Mouse (Mus musculus) liver, embryonic 13.5 days (tissue): ENCODE measurements around the gene Wscd2. TPM values are rescaled to one million over a fixed set of nuclear protein-coding genes. Genes with fewer than 3 reads are reported as not detected.
A peak's percentile ranks its signal among the peaks of the same experiment; 100 is the strongest.

Experiments used
- ATAC-seq: fragments of 200-750 bp; cut with Nextera tagmentation; 2 replicates; pipeline ENCODE4 v1.8.0; 2017; ENCODE audit warnings: low read depth, mild to moderate bottlenecking, moderate number of reproducible peaks, moderate library complexity
- DNase-seq: peaks from one replicate; pipeline ENCODE4 v3.0.0; 2022
- H3K27ac ChIP-seq: fragments of 300-500 bp; sonication (generic); 2 replicates; pipeline ENCODE4 v1.5.1; 2015; ENCODE audit warnings: moderate library complexity, mild to moderate bottlenecking, inconsistent platforms
- H3K27me3 ChIP-seq: fragments of 300-500 bp; sonication (generic); 2 replicates; pipeline ENCODE4 v1.6.1; 2015; ENCODE audit warnings: mild to moderate bottlenecking, inconsistent platforms
- H3K36me3 ChIP-seq: fragments of 300-500 bp; sonication (generic); 2 replicates; pipeline ENCODE4 v1.6.1; 2015; ENCODE audit warnings: mild to moderate bottlenecking, inconsistent platforms
- H3K4me1 ChIP-seq: fragments of 300-500 bp; sonication (generic); replicated peaks from 2 replicates; pipeline ENCODE4 v1.6.1; 2015; ENCODE audit warnings: inconsistent platforms
- H3K4me2 ChIP-seq: fragments of 300-500 bp; sonication (generic); 2 replicates; pipeline ENCODE4 v1.6.1; 2015; ENCODE audit warnings: inconsistent platforms, mild to moderate bottlenecking, moderate library complexity
- H3K4me3 ChIP-seq: fragments of 300-500 bp; sonication (generic); replicated peaks from 2 replicates; pipeline ENCODE4 v1.5.1; 2015; ENCODE audit warnings: mild to moderate bottlenecking, inconsistent platforms
- H3K9ac ChIP-seq: fragments of 300-500 bp; sonication (generic); 2 replicates; pipeline ENCODE4 v1.6.1; 2015; ENCODE audit warnings: mild to moderate bottlenecking, inconsistent platforms
- H3K9me3 ChIP-seq: fragments of 300-500 bp; sonication (generic); replicated peaks from 2 replicates; pipeline ENCODE4 v1.6.1; 2016; ENCODE audit warnings: inconsistent platforms
- WGBS: fragments of 180-500 bp; shearing (Covaris S2); methylation state at CpG from one replicate; pipeline ENCODE4 v1.1.7; 2015; ENCODE audit not compliant: insufficient replicate concordance; 5-methylcytosine and 5-hydroxymethylcytosine counted together
- polyA plus RNA-seq: library from polyadenylated mRNA; unstranded; fragments of >200 nt; fragmentation: Nextera tagmentation; extraction: Ambion mirVana; gene quantifications from 2 replicates; pipeline ENCODE4 v1.2.1, GENCODE M21; 2015

Gene Wscd2
- polyA plus RNA-seq, 1 experiment from 2014 or later, result 0.10 TPM

DNA sequence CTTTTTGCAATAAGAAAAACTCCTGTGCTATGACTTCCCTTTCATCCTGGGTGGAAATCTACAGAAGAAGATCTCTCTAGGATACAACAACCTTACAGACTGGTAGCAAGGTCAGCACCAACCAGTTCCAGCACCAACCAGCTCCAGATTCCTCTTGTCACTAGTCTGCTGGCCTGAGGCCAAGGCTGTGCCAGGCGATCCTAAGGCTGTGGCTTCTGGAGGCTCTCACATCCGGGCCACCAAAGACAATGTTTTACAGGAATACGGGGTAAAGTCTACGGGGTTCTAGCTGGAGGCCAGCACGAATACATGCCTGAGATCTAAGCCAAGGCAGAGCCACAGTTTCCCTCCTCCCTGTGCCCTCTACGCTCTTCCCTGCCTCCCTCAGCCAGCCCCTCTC lies 25.4 kb upstream of the Wscd2 start:
- Histone ChIP-seq H3K36me3 (no peaks in the 10 kb centered on the region), H3K9ac (no peak overlapping the region), H3K4me2 (no peak overlapping the region), H3K4me1 (no peaks in the 10 kb centered on the region), H3K9me3 (no peaks in the 10 kb centered on the region), H3K27ac (no peak overlapping the region), H3K4me3 (no peak overlapping the region), H3K27me3 (peaks cover 20% of the 10 kb centered on the region)
- DNase-seq (no peak), ATAC-seq (no peak)
- WGBS, result 64% methylated on average over 6 of the region's 6 CpGs

DNA sequence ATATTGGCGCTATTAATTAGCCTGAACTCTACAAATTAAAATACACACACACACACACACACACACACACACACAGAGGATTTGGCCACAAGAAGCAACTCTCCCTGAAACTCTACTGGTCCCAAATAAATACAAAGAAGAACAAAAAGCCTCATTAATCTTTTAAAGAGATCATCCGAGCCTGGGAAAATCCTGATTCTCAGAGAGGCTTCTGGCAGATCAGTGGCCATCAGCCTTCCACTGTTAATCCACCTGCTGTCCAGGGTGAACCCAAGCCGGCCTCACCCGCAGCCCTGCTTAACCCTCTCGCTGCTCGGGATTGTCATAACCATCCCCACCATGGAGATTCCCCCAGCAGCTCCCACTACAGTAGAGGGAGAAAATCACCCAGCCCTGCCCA lies 23.6 kb upstream of the Wscd2 start:
- Histone ChIP-seq H3K27ac (no peak overlapping the region), H3K9ac (no peak overlapping the region), H3K4me3 (no peak overlapping the region), H3K9me3 (no peaks in the 10 kb centered on the region), H3K36me3 (no peaks in the 10 kb centered on the region), H3K4me1 (no peaks in the 10 kb centered on the region), H3K4me2 (no peak overlapping the region), H3K27me3 (peaks cover 15% of the 10 kb centered on the region)
- ATAC-seq (no peak), DNase-seq (no peak)
- WGBS, result 58% methylated on average over 6 of the region's 6 CpGs

DNA sequence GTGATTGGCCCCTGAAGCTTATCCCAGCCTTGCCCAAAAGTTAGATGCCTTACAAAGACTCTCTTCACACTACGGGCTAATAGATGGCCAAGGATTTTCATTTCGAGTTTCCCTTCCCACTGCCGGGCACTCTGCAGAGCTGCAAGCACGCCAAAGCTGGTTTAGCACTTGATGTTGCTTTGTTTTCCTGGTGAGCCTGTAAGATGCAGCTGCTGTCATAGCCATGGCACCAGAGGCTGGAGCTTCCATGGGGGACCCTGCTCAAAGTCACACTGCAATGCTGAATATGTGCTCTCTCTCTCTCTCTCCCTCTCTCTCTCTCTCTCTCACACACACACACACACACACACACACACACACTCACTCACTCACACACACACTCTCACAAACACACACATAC lies 23.1 kb upstream of the Wscd2 start:
- Histone ChIP-seq H3K27me3 (peaks cover 11% of the 10 kb centered on the region), H3K9me3 (no peaks in the 10 kb centered on the region), H3K4me1 (no peaks in the 10 kb centered on the region), H3K4me2 (no peak overlapping the region), H3K4me3 (no peak overlapping the region), H3K9ac (no peak overlapping the region), H3K36me3 (no peaks in the 10 kb centered on the region), H3K27ac (no peak overlapping the region)
- DNase-seq, result no peak
- ATAC-seq, result no peak
- 41% methylated on average over 4 of the region's 4 CpGs for whole genome bisulfite sequencing

DNA sequence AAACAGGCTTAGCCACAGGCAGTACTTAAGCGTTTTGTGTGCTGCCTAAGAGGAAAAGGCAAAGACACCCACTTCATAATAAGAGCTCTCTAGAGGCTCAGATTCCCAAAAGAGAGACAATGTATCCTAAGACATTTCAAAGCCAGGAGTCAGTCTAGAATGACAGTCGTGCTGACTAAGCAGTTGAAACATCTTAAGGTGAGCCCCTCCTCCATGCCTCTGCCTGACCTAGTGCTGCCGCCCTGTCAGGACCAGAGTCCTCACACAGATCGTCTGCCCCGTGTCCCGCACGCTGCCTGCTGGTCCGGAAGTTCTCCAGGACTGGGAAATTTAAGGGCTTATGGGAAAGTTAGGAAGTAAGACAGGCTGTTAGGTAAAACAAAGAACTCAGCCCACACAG lies 22.4 kb upstream of the Wscd2 start:
- Histone ChIP-seq H3K27ac (no peak overlapping the region), H3K4me3 (no peak overlapping the region), H3K9ac (no peak overlapping the region), H3K27me3 (peaks cover 4% of the 10 kb centered on the region; the same call in 1 of the 2 replicates), H3K4me2 (no peak overlapping the region), H3K9me3 (no peaks in the 10 kb centered on the region), H3K4me1 (no peaks in the 10 kb centered on the region), H3K36me3 (no peaks in the 10 kb centered on the region)
- no peak for DNase-seq
- 2% methylated on average over 8 of the region's 8 CpGs for WGBS
- ATAC-seq, result no peak

DNA sequence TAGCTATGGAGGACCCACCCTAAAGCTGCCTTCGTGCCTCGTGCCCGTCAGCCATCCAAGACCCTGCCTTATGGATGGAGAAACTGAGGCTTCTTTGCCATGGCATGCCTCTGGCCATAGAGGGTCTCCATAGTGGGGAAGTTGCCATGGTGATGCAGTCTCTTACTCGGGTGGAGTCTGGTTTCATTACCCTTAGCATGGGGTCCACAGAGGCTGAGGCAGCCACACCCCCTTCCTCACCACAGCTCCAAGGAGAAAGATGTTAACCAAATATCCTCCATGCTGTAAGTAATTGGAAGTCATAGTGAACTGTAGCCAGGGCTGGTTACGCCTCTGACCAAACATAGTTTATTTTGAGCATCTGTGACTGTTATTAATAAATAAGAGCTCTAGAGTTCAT lies 21.5 kb upstream of the Wscd2 start:
- Histone ChIP-seq H3K4me1 (no peaks in the 10 kb centered on the region), H3K9me3 (no peaks in the 10 kb centered on the region), H3K4me3 (no peak overlapping the region), H3K27me3 (no peaks in the 10 kb centered on the region), H3K4me2 (no peak overlapping the region), H3K36me3 (no peaks in the 10 kb centered on the region), H3K27ac (no peak overlapping the region), H3K9ac (no peak overlapping the region)
- 61% methylated on average over 5 of the region's 5 CpGs for WGBS
- DNase-seq, result no peak
- no peak for ATAC-seq

DNA sequence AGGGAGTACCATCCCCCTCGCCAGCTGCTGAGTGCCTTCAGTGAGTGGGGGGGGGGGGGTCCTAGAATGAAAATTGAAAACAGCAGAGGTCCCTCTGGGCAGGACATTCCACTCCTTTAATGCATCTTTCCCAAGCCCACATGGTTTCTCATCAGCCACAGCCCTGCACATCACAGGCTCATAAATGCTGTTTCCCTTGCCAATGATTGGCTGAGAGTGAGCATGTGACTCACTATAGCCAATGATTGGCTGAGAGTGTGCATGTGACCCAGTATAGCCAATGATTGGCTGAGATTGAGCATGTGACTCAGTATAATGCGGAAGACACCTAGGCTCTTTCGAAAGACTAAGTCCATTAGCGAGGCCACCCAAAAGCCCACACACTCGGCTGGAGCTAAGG lies 20.9 kb upstream of the Wscd2 start:
- Histone ChIP-seq H3K4me1 (no peaks in the 10 kb centered on the region), H3K27ac (no peak overlapping the region), H3K9me3 (no peaks in the 10 kb centered on the region), H3K36me3 (no peaks in the 10 kb centered on the region), H3K9ac (no peak overlapping the region), H3K27me3 (no peaks in the 10 kb centered on the region), H3K4me2 (no peak overlapping the region), H3K4me3 (no peak overlapping the region)
- DNase-seq (no peak), ATAC-seq (no peak)
- WGBS, result 78% methylated on average over 5 of the region's 5 CpGs

DNA sequence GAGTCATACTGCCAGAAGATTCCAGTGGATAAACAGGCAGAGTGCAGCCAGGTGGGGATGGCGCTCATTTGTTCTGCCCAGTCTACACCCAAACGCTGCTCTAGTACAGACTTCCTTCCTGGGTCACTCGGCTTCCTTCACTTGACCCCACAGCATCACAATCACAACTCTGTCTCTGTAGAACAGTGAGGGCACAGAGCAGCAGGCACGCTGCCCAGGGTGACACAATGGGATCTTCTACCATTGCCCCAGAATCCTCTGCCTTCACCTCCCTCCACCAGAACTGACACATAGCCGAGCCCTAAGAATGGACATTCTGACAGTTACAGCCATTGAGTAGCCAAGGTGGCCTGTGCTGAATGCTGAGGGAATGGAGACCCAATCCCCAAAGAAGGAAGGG lies 20.3 kb upstream of the Wscd2 start:
- no peak for ATAC-seq
- WGBS, result 54% methylated on average over 5 of the region's 5 CpGs

DNA sequence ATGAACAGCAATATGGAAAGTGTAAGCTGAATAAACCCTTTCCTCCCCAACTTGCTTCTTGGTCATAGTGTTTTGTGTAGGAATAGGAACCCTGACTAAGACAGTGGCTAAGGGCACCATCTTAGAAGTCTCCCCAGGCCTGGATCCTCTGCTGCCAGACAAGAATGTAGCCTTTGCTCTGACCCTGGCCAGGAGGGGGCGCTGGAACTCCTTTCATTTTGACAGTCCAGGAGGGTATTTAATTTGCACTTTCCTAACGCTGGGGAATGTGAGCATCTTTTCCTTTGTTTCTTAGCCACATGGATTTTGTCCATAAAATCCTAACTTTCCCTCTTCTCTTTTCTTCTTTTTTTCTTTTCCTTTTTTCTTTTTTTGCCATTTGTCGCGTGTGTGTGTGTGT lies 18.7 kb upstream of the Wscd2 start:
- H3K4me3 ChIP-seq, result no peak overlapping the region
- WGBS, result 28% methylated on average over 4 of the region's 4 CpGs
- H3K27ac ChIP-seq, result no peak overlapping the region
- H3K9ac ChIP-seq, result no peak overlapping the region
- H3K27me3 ChIP-seq, result no peaks in the 10 kb centered on the region
- H3K9me3 ChIP-seq, result no peaks in the 10 kb centered on the region
- H3K36me3 ChIP-seq, result no peaks in the 10 kb centered on the region
- no peak overlapping the region for H3K4me2 ChIP-seq
- DNase-seq, result peak; percentile 20
- ATAC-seq, result no peak
- no peaks in the 10 kb centered on the region for H3K4me1 ChIP-seq

More for the DNA sequence above, 20.3 kb upstream of the Wscd2 start:
- H3K4me2 ChIP-seq, result no peak overlapping the region
- H3K36me3 ChIP-seq, result no peaks in the 10 kb centered on the region
- H3K27me3 ChIP-seq, result no peaks in the 10 kb centered on the region
- no peak overlapping the region for H3K9ac ChIP-seq
- no peaks in the 10 kb centered on the region for H3K4me1 ChIP-seq
- H3K27ac ChIP-seq, result no peak overlapping the region
- no peak for DNase-seq
- H3K4me3 ChIP-seq, result no peak overlapping the region
- no peaks in the 10 kb centered on the region for H3K9me3 ChIP-seq

DNA sequence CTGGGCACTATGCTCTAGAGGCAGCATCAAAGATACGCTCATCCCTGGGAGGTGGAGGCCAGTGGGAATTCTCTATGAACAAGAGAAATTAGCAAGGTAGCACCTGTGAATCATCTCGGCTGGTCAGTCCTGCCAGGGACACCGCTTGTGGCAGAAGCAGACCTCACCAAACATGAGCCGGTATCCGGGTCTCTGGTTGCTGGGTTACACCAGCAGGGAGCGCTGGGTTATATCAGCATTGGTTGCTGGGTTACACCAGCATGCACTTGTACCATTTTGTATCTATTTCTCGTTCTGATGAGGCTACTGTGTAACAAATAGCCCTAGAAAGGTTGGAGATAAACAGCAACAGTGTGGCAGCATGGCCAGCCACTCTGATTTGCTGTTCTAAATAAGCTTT lies 17.8 kb upstream of the Wscd2 start:
- ATAC-seq (no peak), DNase-seq (no peak)
- Histone ChIP-seq H3K4me1 (no peaks in the 10 kb centered on the region), H3K9me3 (no peaks in the 10 kb centered on the region), H3K9ac (no peak overlapping the region), H3K27me3 (no peaks in the 10 kb centered on the region), H3K4me2 (no peak overlapping the region), H3K27ac (no peak overlapping the region), H3K36me3 (no peaks in the 10 kb centered on the region), H3K4me3 (no peak overlapping the region)
- WGBS, result 44% methylated on average over 7 of the region's 7 CpGs

DNA sequence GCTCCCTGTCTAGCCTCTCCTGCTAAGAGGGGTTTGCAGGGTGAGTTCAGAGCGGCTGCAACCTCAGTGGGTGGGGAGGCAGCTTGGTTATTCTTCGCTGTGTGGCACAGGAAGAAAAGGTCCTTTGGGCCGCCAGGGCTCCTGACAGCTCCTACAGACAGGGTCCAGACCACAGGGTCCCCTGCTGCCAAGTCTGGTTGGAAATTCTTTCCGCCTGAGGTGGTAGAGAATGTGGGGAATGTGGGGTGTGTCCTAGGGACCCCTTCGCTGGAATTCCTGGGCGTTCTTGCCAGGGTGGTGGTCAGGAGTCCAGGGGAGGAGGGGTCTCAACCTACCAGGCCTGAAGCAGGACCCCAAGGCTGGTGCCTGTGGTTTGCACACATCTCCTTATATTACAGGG lies 13.3 kb upstream of the Wscd2 start:
- ATAC-seq (no peak), DNase-seq (no peak)
- H3K4me2 ChIP-seq, result no peak overlapping the region
- H3K27me3 ChIP-seq, result no peaks in the 10 kb centered on the region
- no peak overlapping the region for H3K9ac ChIP-seq
- 30% methylated on average over 6 of the region's 6 CpGs for WGBS
- no peaks in the 10 kb centered on the region for H3K36me3 ChIP-seq
- no peak overlapping the region for H3K4me3 ChIP-seq
- H3K9me3 ChIP-seq, result no peaks in the 10 kb centered on the region
- no peaks in the 10 kb centered on the region for H3K4me1 ChIP-seq
- no peak overlapping the region for H3K27ac ChIP-seq

DNA sequence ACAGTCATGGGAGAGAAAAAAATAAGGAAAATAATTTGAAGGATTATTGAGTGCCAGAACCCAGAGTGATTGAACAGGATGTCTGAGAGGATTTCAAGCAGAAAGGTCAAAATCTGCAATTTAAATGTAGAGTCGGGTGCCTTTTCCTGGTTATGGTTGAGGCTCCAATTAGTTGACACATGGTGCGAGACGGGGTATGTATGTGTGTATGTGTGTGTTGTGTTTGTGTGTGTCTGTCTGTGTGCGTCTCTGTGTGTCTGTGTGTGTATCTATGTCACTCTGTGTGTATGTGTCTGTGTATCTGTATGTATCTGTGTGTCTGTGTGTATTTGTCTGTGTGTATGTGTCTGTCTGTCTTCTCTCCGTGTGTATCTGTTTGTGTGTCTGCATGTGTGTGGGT lies 11.1 kb upstream of the Wscd2 start:
- H3K4me1 ChIP-seq, result no peaks in the 10 kb centered on the region
- H3K4me2 ChIP-seq, result no peak overlapping the region
- no peaks in the 10 kb centered on the region for H3K9me3 ChIP-seq
- DNase-seq, result no peak
- ATAC-seq, result no peak
- no peak overlapping the region for H3K9ac ChIP-seq
- H3K27me3 ChIP-seq, result no peaks in the 10 kb centered on the region
- 54% methylated on average over 5 of the region's 5 CpGs for WGBS
- H3K36me3 ChIP-seq, result no peaks in the 10 kb centered on the region
- no peak overlapping the region for H3K4me3 ChIP-seq
- no peak overlapping the region for H3K27ac ChIP-seq

DNA sequence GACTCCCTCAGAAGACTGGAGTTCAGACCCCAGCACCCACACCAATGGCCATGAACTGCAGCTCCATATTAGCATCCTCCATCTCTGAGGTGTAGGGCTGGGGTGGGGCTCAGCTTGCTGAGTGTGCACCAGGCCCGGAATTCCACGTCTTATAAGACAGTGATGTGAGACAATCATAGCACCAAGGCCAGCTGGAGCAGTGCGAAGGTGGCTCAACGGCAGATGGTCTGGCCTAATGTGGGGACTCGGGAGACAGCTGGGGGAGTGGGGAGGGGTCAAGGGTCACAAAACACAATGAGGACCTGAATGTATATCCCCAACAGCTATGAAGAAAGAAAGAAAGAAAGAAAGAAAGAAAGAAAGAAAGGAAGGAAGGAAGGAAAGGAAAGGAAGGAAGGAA lies 9.7 kb upstream of the Wscd2 start:
- ATAC-seq, result no peak
- H3K4me1 ChIP-seq, result no peaks in the 10 kb centered on the region
- no peak overlapping the region for H3K4me2 ChIP-seq
- no peaks in the 10 kb centered on the region for H3K9me3 ChIP-seq
- no peak for DNase-seq
- H3K27ac ChIP-seq, result no peak overlapping the region
- WGBS, result 60% methylated on average over 5 of the region's 5 CpGs
- no peak overlapping the region for H3K9ac ChIP-seq
- no peaks in the 10 kb centered on the region for H3K27me3 ChIP-seq
- H3K36me3 ChIP-seq, result no peaks in the 10 kb centered on the region
- H3K4me3 ChIP-seq, result no peak overlapping the region
